Mouse (Mus musculus) mature B cell (primary cell): ENCODE measurements around the gene Apobec2.
"Not testable (repeated sequence)": the region's sequence is repeated elsewhere in the genome, so short reads cannot be mapped to it uniquely, and the experiment has no call there.

Experiments used
- in situ Hi-C: fragments of 300-500 bp; cut with MboI; formaldehyde crosslinking; loops from 2 replicates; pipeline ENCODE4 v1.14.3; 2019

Gene Apobec2

GRCm38 (mm10) chr17:48432158-48432980 is at the start of gene Apobec2:
Gene Apobec2, minus strand, starts transcription at chr17:48432930.
- in situ Hi-C loops: no loop called here

- in situ Hi-C loops: no loop called here
Observed at GRCm38 (mm10) chr17:48479952-48480351, 47.2 kb upstream of the Apobec2 start.

GRCm38 (mm10) chr17:48475444-48475843 is 42.7 kb upstream of the Apobec2 start:
- in situ Hi-C loops: no loop called here

- in situ Hi-C loops: not testable (repeated sequence)
Observed at GRCm38 (mm10) chr17:48474282-48474681, 41.6 kb upstream of the Apobec2 start.

- in situ Hi-C loops: no loop called here
Observed at GRCm38 (mm10) chr17:48467395-48468231, 34.9 kb upstream of the Apobec2 start.

- in situ Hi-C loops: no loop called here
Observed at GRCm38 (mm10) chr17:48466769-48467394, 34.2 kb upstream of the Apobec2 start.

GRCm38 (mm10) chr17:48463391-48463790 is 30.7 kb upstream of the Apobec2 start:
- in situ Hi-C loops: no loop called here

- in situ Hi-C loops: no loop called here
Observed at GRCm38 (mm10) chr17:48462096-48462495, 29.4 kb upstream of the Apobec2 start.

- in situ Hi-C loops: no loop called here
Observed at GRCm38 (mm10) chr17:48457971-48458653, 25.4 kb upstream of the Apobec2 start.

- in situ Hi-C loops: no loop called here
Observed at GRCm38 (mm10) chr17:48455955-48456354, 23.2 kb upstream of the Apobec2 start.

- in situ Hi-C loops: no loop called here
Observed at GRCm38 (mm10) chr17:48454688-48455087, 22.0 kb upstream of the Apobec2 start, which contains the start of gene Unc5cl. Gene Unc5cl, plus strand, starts transcription at chr17:48454901.

GRCm38 (mm10) chr17:48454190-48454589 is 21.5 kb upstream of the Apobec2 start:
- in situ Hi-C loops: no loop called here

- in situ Hi-C loops: no loop called here
Observed at GRCm38 (mm10) chr17:48453489-48453888, 20.8 kb upstream of the Apobec2 start.

GRCm38 (mm10) chr17:48451753-48452444 is 19.2 kb upstream of the Apobec2 start:
- in situ Hi-C loops: no loop called here

GRCm38 (mm10) chr17:48451353-48451675 is 18.6 kb upstream of the Apobec2 start, which contains the start of gene Tspo2:
Gene Tspo2, minus strand, starts transcription at chr17:48451522.
- in situ Hi-C loops: no loop called here

- in situ Hi-C loops: no loop called here
Observed at GRCm38 (mm10) chr17:48450666-48451352, 18.1 kb upstream of the Apobec2 start.

- in situ Hi-C loops: no loop called here
Observed at GRCm38 (mm10) chr17:48447675-48448074, 14.9 kb upstream of the Apobec2 start.

- in situ Hi-C loops: no loop called here
Observed at GRCm38 (mm10) chr17:48443542-48444145, 10.9 kb upstream of the Apobec2 start.

- in situ Hi-C loops: no loop called here
Observed at GRCm38 (mm10) chr17:48442745-48443457, 10.2 kb upstream of the Apobec2 start.
